Mouse (Mus musculus) heart, postnatal 0 days (tissue): ENCODE results near the gene Pex5. TPM values are rescaled to one million over a fixed set of nuclear protein-coding genes. Genes with fewer than 3 reads are reported as not detected.
"Not testable (repeated sequence)": the region's sequence is repeated elsewhere in the genome, so short reads cannot be mapped to it uniquely, and the experiment has no call there.

Experiments
- ATAC-seq: fragments of 200-750 bp; cut with Nextera tagmentation; 2 replicates; pipeline ENCODE4 v1.8.0; 2017; ENCODE audit warnings: low read depth, moderate number of reproducible peaks, moderate library complexity; ENCODE audit not compliant: insufficient read depth
- DNase-seq: peaks from one replicate; pipeline ENCODE4 v3.0.0-alpha.2; 2016; ENCODE audit warnings: low spot score
- H3K27ac ChIP-seq: fragments of 300-500 bp; sonication (generic); 2 replicates; pipeline ENCODE4 v1.5.1; 2014; ENCODE audit warnings: low read depth, mild to moderate bottlenecking
- H3K27me3 ChIP-seq: fragments of 300-500 bp; sonication (generic); 2 replicates; pipeline ENCODE4 v1.6.1; 2014; ENCODE audit warnings: low read length, mixed read lengths; ENCODE audit not compliant: control insufficient read depth, insufficient read depth
- H3K36me3 ChIP-seq: fragments of 300-500 bp; sonication (generic); replicated peaks from 2 replicates; pipeline ENCODE4 v1.6.1; 2014; ENCODE audit warnings: low read length, mixed read lengths; ENCODE audit not compliant: control insufficient read depth, insufficient read depth
- H3K4me1 ChIP-seq: fragments of 300-500 bp; sonication (generic); 2 replicates; pipeline ENCODE4 v1.6.1; 2014; ENCODE audit warnings: antibody characterized with exemption; ENCODE audit not compliant: control insufficient read depth, insufficient read depth
- H3K4me2 ChIP-seq: fragments of 300-500 bp; sonication (generic); 2 replicates; pipeline ENCODE4 v1.6.1; 2014; ENCODE audit warnings: low read depth, mild to moderate bottlenecking, low read length, moderate library complexity
- H3K4me3 ChIP-seq: fragments of 300-500 bp; sonication (generic); 2 replicates; pipeline ENCODE4 v1.5.1; 2014; ENCODE audit warnings: low read depth, low read length
- H3K9ac ChIP-seq: fragments of 300-500 bp; sonication (generic); replicated peaks from 2 replicates; pipeline ENCODE4 v1.6.1; 2014; ENCODE audit warnings: low read depth, low read length, mixed read lengths
- H3K9me3 ChIP-seq: fragments of 300-500 bp; sonication (generic); replicated peaks from 2 replicates; pipeline ENCODE4 v1.6.1; 2016; ENCODE audit warnings: low read length; ENCODE audit not compliant: control insufficient read depth
- CTCF ChIP-seq: IDR thresholded peaks from 2 replicates; pipeline ENCODE4 v1.5.1; 2016; ENCODE audit warnings: antibody characterized with exemption, control low read depth, low read depth
- EP300 ChIP-seq: IDR thresholded peaks from 2 replicates; pipeline ENCODE4 v1.6.1; 2016; ENCODE audit warnings: antibody characterized with exemption, low read depth
- WGBS: fragments of 180-500 bp; shearing (Covaris S2); extraction: QIAGEN DNeasy Blood & Tissue Kit; methylation state at CpG from one replicate; pipeline ENCODE4 v1.1.7; 2014; 5-methylcytosine and 5-hydroxymethylcytosine counted together
- polyA plus RNA-seq: library from polyadenylated mRNA; unstranded; fragments of >200 nt; fragmentation: Nextera tagmentation; extraction: Ambion mirVana; gene quantifications from 2 replicates; pipeline ENCODE4 v1.2.1, GENCODE M21; 2015
- total RNA-seq: library from RNA; depleted of rRNA; stranded (reverse); fragments of >200 nt; gene quantifications from 2 replicates; pipeline ENCODE4 v1.2.3, GENCODE M21; 2014; ENCODE audit warnings: low replicate concordance

The Pex5 gene
- total and polyA plus RNA-seq, 2 experiments from 2014 or later = 20.8 to 47.7 TPM

DNA sequence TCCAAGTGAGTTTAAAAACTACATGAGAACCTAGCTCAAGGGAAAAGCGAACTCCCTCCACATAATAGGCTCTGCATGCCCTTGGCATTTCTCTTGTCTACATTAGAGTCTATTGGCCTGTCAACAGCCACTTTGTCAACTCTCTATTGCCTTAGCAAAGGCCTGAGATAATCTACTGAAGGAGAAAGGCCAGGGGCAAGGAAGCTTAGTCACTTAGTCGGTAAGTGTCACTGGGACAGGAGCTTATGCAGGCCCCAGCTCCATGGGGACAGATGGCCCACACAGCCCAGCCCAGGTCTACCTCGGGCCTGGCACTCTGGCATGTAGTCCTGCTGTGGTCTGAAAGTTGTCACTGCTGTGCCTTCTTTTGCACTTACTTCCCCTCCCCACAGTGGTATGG lies 11.7 kb upstream of the Pex5 start:
- no peak for TF ChIP-seq EP300
- TF ChIP-seq CTCF = no peak
- H3K4me2 ChIP-seq = no peak overlapping the region
- DNase-seq (peak; percentile 35), ATAC-seq (peak; percentile 66)
- H3K27me3 ChIP-seq = peaks cover 24% of the 10 kb centered on the region
- no peak overlapping the region for H3K9ac ChIP-seq
- H3K9me3 ChIP-seq = no peaks in the 10 kb centered on the region
- H3K27ac ChIP-seq = no peak overlapping the region
- no peak overlapping the region for H3K4me3 ChIP-seq
- H3K36me3 ChIP-seq = no peaks in the 10 kb centered on the region
- WGBS = 12% methylated on average over 3 of the region's 3 CpGs
- H3K4me1 ChIP-seq = peaks cover 16% of the 10 kb centered on the region

DNA sequence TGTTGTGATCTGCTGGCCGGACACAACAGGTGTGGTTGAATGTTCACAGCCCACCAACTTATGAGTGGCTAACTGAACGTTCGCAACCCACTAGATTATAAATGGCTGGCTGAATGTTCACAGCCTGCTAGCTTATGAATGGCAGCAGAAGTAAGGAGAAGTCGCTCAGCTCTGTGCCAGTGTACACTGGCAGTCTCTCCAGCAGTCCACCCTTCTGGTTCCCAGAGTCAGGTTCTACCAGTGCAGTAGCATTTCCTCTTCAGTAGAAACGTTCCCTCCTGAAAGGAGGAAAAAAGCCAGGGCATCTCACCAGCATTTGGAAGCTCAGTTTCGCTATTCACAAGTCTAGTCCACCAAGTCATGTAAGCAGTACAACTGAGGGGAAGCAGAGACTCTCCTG lies 10.7 kb upstream of the Pex5 start:
- TF ChIP-seq EP300 (no peak), CTCF (no peak)
- H3K4me3 ChIP-seq = no peak overlapping the region
- H3K9ac ChIP-seq = no peak overlapping the region
- ATAC-seq (no peak), DNase-seq (no peak)
- no peaks in the 10 kb centered on the region for H3K9me3 ChIP-seq
- peaks cover 16% of the 10 kb centered on the region for H3K4me1 ChIP-seq
- no peak overlapping the region for H3K27ac ChIP-seq
- peaks cover 16% of the 10 kb centered on the region for H3K27me3 ChIP-seq
- H3K36me3 ChIP-seq = no peaks in the 10 kb centered on the region
- WGBS = 58% methylated on average over 6 of the region's 6 CpGs
- H3K4me2 ChIP-seq = no peak overlapping the region

DNA sequence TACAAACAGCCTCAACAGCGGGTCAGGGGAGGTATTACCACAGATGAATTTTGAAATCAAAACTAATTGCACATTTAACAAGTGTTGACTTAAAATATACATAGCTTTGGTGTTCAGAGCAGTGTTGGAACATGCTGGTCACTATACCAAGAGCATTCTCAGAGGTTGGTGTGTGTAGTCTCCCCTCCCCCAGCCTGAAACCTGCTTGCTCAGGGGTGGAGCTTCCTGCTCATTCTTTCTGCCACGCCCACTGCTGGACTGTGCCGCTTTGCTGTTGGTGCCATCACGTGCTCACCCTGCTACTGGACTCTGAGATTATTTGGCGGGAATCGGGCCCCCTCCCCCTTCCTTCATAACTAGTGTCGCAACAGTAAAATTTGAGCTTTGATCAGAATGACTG lies 10.2 kb upstream of the Pex5 start:
- H3K4me3 ChIP-seq, ATAC-seq, H3K4me2 ChIP-seq, H3K27ac ChIP-seq, H3K9me3 ChIP-seq, DNase-seq, H3K9ac ChIP-seq, H3K36me3 ChIP-seq: not testable (repeated sequence)
- Histone ChIP-seq H3K4me1 (peaks cover 16% of the 10 kb centered on the region), H3K27me3 (peaks cover 11% of the 10 kb centered on the region)
- WGBS = 49% methylated on average over 7 of the region's 7 CpGs

DNA sequence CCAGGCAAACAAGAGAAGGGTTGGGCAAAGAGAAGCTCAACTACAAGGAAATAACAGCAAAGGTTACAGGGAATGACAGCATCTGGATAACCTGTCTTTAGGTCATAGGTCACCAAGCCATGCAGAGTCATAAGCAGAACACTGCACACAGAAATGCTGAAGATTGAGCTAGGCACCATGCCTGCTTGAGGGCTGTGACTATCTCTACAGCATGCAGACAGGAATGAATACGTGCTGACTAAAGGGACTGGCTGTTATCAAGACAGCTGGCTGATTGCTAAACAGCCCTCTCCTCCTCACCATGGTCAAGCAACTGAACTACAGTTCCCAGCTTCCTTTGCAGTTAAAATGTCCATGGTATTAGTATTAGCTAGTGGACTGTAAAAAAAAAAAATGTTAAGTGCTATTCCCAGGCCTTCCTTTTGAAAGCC lies 9.2 kb upstream of the Pex5 start:
- H3K27ac ChIP-seq = no peak overlapping the region
- DNase-seq (no peak), ATAC-seq (no peak)
- no peaks in the 10 kb centered on the region for H3K36me3 ChIP-seq
- peaks cover 5% of the 10 kb centered on the region for H3K27me3 ChIP-seq
- WGBS = 15% methylated on average over 1 of the region's 1 CpGs
- peaks cover 16% of the 10 kb centered on the region for H3K4me1 ChIP-seq
- no peak overlapping the region for H3K4me3 ChIP-seq
- no peaks in the 10 kb centered on the region for H3K9me3 ChIP-seq
- H3K4me2 ChIP-seq = no peak overlapping the region
- H3K9ac ChIP-seq = no peak overlapping the region
- TF ChIP-seq CTCF (no peak), EP300 (no peak)

DNA sequence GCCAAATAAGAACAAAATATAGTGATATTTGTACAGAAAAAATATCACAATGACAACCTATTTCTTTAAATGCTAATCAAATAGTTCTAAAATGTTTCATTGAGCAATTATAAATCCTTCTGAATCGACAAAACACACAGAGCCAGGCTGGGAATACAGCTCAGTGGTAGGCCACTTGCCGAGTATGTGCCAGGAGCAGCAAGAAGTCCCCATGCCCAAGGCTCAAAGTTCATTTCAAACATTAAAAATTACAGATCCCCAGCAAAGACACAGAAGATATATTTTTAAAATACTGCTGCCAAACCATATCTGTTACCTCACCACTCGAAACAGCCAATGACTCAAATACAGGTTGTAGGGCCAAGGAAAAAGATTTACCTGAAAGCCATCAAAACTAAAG lies 3.8 kb upstream of the Pex5 start:
- no peak overlapping the region for H3K4me2 ChIP-seq
- H3K27me3 ChIP-seq = no peaks in the 10 kb centered on the region
- TF ChIP-seq CTCF (no peak), EP300 (no peak)
- H3K9ac ChIP-seq = no peak overlapping the region
- H3K36me3 ChIP-seq = no peaks in the 10 kb centered on the region
- H3K4me3 ChIP-seq = no peak overlapping the region
- no peaks in the 10 kb centered on the region for H3K4me1 ChIP-seq
- H3K9me3 ChIP-seq = no peaks in the 10 kb centered on the region
- no peak overlapping the region for H3K27ac ChIP-seq
- ATAC-seq (no peak), DNase-seq (no peak)
- WGBS = 84% methylated on average over 3 of the region's 3 CpGs

DNA sequence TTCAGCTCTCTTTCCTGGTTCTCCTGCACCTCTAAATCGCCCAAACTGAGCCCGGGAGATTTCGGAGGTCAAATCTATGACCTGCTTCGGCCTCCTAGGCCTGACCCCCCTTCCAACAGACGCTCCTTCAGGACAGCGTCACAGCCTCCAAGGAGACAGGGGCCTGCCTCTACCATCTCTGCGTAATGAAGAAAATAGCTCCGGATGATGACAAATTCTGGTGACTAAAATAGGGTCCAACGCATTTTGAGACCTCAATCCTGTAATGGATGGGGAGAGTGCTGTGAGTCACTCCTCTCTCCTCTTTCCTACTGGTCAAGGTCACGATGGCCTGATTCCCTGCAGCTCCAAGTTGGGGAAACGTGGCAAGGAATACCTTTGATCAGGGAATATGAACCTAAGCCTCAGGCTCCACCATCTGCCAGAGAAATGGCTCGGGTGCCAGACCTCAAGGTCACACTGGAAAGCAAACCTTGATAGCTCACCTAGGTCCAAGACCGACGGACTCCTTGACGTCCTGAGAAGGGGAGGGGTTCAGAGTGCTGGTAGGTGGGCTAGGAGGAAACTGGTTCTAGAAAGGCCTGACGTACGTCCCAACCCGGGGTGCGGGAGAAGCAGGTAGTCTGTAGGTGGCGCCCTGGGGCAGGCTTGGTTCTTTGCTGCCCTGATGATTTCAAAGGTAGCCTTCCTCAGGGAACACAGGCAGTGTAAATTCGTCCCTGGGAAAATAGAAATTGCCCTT lies 651 bp upstream of the Pex5 start:
- Histone ChIP-seq H3K27ac (peak overlapping the region; percentile 91), H3K36me3 (peaks cover 6% of the 10 kb centered on the region; the same call in 1 of the 2 replicates), H3K4me1 (no peaks in the 10 kb centered on the region), H3K9ac (peak overlapping the region; percentile 84), H3K27me3 (no peaks in the 10 kb centered on the region), H3K4me2 (peak overlapping the region; percentile 68), H3K9me3 (no peaks in the 10 kb centered on the region), H3K4me3 (peak overlapping the region; percentile 94)
- peak; percentile 44 for ATAC-seq
- peak; percentile 67 for DNase-seq
- no peak for TF ChIP-seq EP300
- TF ChIP-seq CTCF = peak; percentile 69
- WGBS = 4% methylated on average over 21 of the region's 21 CpGs
